Mouse (Mus musculus): ENCODE results near the gene Klhl11.

Gene Klhl11

GRCm38 (mm10) chr11:100472197-100472934, at the start of gene Klhl11:
TSS of gene Klhl11 (minus strand) at chr11:100472741.
- DNase-seq (ENCODE audit: extremely low spot score) = peak; percentile 93

DNA sequence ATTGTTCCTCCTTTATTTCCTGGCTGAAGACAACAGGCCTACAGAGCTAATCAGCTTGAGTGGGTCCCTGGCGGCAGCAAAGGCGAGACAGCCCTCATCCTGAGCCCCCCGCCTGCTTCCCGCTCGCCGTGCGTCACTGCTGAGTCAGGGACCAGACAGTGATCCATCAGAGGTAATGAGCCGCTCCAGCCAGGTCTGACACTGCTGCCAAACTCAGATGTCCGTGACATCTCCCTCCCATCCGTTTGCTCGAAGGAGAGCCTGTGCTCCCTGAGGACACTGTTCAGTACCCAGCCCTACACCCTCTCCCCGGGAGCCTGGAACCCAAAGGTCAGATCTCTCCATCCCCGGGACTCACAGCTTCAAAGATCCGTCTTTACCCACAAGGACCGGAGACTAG, 48.3 kb upstream of the Klhl11 start:
- DNase-seq (ENCODE audit: extremely low spot score) = no peak

DNA sequence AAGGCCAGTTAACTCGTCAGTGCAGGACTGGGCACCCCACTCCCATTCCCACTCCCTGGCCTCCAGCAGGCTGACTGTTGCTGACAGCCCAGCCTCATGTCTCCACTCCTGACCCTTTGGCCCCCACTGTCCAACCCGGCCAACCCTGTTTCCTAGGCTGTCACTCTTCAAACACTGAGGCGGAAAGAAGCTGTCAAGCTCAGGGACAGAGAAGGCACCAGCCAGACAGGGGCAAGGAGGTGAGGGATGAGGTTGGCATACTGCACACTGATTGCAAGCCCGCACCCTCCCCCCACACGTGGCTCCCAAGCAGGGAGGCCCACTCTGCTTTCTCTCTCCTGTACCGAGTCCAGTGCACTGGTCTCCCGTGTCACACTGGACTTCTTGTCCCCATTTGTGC, 46.6 kb upstream of the Klhl11 start:
- DNase-seq (ENCODE audit: extremely low spot score) = no peak

GRCm38 (mm10) chr11:100518188-100518591, 45.6 kb upstream of the Klhl11 start:
- DNase-seq (ENCODE audit: extremely low spot score) = no peak

- DNase-seq (ENCODE audit: extremely low spot score) = no peak
Measured at GRCm38 (mm10) chr11:100516291-100516690, 43.8 kb upstream of the Klhl11 start.

- DNase-seq (ENCODE audit: extremely low spot score) = no peak
Measured at GRCm38 (mm10) chr11:100515789-100516188, 43.2 kb upstream of the Klhl11 start.

DNA sequence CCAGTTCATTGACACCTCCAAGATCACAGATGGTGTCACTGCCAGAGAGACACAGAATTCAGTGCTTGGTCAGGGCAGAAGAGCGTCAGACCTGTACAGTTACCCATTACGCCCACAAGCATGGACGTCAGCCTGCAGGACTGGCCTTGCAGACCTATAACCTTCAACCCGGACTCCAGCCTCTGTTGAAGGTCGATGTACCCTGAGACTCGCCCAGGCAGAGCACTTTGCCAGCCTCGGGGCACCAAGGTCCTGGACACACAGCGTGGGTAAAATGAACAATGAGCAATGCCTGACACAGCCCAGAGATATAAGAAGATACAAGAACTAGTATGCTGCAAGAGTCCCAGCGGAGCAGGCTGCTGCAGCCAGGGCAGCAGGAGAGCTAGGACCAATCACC, 42.5 kb upstream of the Klhl11 start:
- no peak for DNase-seq (ENCODE audit: extremely low spot score)

- DNase-seq (ENCODE audit: extremely low spot score) = no peak
Measured at GRCm38 (mm10) chr11:100513716-100514115, 41.2 kb upstream of the Klhl11 start.

DNA sequence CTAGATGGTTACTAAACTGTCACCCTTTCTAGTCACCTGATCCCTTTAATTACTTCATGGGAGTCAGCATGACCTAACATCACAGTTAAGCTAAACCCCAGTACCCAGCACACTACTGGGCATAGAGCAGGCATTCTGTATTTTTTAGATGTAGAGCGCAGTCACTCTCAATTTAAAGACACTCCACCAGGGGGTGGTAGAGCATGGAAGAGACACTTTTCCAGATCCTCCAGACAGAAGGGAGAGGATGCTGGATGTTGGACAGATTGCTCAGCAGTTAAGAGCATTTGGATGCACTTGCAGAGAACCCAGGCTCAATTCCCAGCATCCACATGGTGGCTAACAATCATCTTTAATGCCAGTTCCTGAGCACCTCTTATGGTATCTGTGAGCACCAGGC, 39.8 kb upstream of the Klhl11 start:
- peak; percentile 10 for DNase-seq (ENCODE audit: extremely low spot score)

DNA sequence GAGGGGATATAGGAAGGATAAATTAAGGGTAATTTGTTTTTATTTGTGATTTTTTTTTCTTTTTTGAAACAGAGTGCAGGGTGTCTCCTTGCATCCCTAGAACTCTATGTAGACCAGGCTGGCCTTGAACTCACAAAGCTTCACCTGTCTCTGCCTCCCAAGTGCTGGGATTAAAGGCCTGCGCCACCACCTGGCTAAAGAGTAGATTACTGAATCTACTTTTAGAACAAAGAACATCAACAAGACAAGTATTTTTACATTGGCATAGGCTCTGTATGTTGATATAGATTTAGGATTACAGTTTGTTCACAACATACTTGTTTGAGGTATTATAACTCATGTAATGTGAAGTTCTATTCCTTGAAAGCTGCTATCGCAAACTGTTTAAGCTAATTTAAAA, 38.0 kb upstream of the Klhl11 start:
- DNase-seq (ENCODE audit: extremely low spot score) = no peak

- DNase-seq (ENCODE audit: extremely low spot score) = no peak
Measured at GRCm38 (mm10) chr11:100505997-100506396, 33.5 kb upstream of the Klhl11 start.

DNA sequence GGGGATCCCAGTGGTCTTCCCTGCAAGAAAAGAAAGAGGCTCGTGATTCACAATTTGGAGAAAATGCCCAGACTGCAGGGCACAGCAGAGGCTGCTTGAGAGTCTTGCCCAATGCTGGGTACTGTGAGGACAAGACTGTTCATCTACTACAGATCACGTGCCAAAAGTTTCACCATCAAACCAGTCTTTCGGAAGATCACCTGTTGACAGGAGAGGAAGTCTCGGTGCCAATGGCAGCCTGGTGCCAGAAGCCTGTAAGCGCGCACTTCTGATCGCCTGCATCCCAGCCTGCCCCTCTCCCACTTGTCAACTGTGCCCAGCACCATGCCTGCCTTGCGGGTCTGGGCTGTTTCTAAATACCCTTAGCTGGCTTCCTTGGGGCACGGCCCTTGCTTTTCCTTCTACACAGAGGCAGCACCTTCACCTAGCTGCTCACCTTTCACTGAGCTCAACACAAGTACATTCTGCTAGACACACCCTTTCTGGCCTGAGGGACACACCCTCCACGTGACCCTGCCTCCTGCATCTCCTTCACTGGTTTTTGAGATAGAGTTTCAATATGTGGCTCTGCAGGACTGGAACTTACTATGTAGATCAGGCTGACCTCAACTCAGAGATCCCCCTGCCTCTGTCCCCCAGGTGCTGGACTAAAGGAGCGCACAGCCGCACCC, 32.6 kb upstream of the Klhl11 start:
- DNase-seq (ENCODE audit: extremely low spot score) = no peak

DNA sequence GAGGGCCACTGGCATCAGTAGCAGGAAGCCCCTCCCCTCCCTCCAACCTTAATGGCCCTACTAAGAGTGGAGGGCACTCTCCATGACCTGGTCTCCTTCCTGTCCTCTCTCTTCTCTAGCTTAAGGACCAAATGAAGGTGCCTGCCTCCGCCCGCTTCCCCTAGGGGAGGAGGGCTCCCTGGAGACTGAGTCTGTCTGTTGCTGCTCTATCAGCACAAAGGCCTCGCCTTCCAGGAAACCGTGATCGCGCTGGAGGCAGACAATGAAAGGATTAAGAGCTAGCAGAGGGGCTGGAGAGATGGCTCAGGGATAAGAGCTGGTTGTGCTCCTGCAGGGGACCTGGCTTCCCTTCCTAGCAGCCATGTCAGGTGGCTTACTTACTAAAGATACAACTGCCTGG, 28.8 kb upstream of the Klhl11 start:
- DNase-seq (ENCODE audit: extremely low spot score) = no peak

- no peak for DNase-seq (ENCODE audit: extremely low spot score)
Measured at GRCm38 (mm10) chr11:100500651-100501050, 28.1 kb upstream of the Klhl11 start.

- no peak for DNase-seq (ENCODE audit: extremely low spot score)
Measured at GRCm38 (mm10) chr11:100500241-100500640, 27.7 kb upstream of the Klhl11 start.

GRCm38 (mm10) chr11:100493771-100494170, 21.2 kb upstream of the Klhl11 start:
- no peak for DNase-seq (ENCODE audit: extremely low spot score)

DNA sequence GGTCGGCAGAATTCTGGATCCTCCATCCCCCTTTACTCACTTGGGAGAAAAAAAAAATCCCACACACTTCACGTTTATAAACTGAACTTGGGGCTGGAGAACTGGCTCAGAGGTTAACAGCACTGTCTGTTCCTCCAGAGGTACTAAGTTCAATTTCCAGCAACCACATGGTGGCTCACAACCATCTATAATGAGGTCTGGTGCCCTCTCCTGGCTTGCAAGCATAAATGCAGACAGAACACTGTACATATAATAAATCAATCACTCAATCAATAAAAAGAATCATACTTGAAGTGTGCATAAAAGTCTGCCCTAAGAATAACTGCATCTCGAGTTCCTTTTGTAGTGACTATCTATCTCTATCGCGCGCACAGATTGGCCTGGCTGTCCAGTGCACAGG, 18.4 kb upstream of the Klhl11 start:
- no peak for DNase-seq (ENCODE audit: extremely low spot score)

DNA sequence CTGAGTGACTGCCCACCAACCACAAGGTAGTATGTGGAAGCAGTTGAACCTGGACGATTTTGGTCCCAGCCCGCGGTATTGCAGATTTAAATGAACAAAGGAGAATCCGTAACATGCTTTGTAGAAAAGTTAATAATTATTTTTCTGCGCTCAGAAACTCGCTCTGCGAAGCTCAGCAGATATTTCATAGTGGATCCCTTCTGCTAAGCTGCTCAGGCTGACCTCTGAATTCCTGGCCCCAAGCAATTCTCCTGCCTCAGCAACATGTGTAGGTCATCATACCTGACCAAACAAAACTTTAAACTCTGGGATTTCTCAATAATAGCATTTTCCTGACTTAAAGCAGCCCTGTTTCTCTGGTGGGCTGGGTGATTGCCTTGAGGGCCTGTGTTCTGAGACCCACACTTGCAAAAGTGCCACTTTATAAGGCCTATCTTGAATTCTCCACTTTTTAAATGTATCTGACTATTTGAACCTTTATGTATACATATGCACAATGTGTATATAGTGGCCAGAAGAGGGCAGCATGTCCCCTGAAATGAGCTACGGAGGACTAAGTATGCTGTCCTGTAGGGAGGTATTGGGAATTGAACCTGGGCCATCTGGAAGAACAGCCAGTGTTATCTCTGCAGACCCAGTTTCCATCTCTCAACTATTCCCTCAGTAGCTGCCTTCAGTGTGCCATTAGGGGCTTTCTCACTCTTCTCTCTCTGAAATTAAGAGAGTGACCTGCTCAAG, 13.4 kb upstream of the Klhl11 start:
- DNase-seq (ENCODE audit: extremely low spot score) = no peak

GRCm38 (mm10) chr11:100484461-100484860, 11.9 kb upstream of the Klhl11 start:
- no peak for DNase-seq (ENCODE audit: extremely low spot score)

- no peak for DNase-seq (ENCODE audit: extremely low spot score)
Measured at GRCm38 (mm10) chr11:100479152-100479551, 6.6 kb upstream of the Klhl11 start.

GRCm38 (mm10) chr11:100476281-100476680, 3.7 kb upstream of the Klhl11 start:
- DNase-seq (ENCODE audit: extremely low spot score) = no peak

GRCm38 (mm10) chr11:100472935-100473295, 374 bp upstream of the Klhl11 start:
- no peak for DNase-seq (ENCODE audit: extremely low spot score)
